Mouse (Mus musculus): ENCODE results near the gene Gfm1.

Gfm1 gene

GRCm38 (mm10) chr3:67429999-67430380, at the start of gene Gfm1:
Gfm1 (plus strand) TSS chr3:67430096.
- peak; percentile 79 to 80 for DNase-seq

- no peak for DNase-seq
Observed at GRCm38 (mm10) chr3:67429338-67429998, 428 bp upstream of the Gfm1 start.

GRCm38 (mm10) chr3:67434011-67434410, 4.1 kb downstream of the Gfm1 start:
- DNase-seq, result no peak

- DNase-seq, result no peak
Observed at GRCm38 (mm10) chr3:67447143-67447542, 17.2 kb downstream of the Gfm1 start.

- no peak for DNase-seq
Observed at GRCm38 (mm10) chr3:67449660-67450059, 19.8 kb downstream of the Gfm1 start.

- no peak for DNase-seq
Observed at GRCm38 (mm10) chr3:67450601-67451210, 20.8 kb downstream of the Gfm1 start.

- DNase-seq, result no peak
Observed at GRCm38 (mm10) chr3:67459881-67460280, 30.0 kb downstream of the Gfm1 start.

GRCm38 (mm10) chr3:67462015-67462414, 32.1 kb downstream of the Gfm1 start:
- DNase-seq, result no peak

- no peak for DNase-seq
Observed at GRCm38 (mm10) chr3:67462578-67462977, 32.7 kb downstream of the Gfm1 start.

- no peak for DNase-seq
Observed at GRCm38 (mm10) chr3:67463001-67463400, 33.1 kb downstream of the Gfm1 start.

- DNase-seq, result peak; percentile 41 to 43
Observed at GRCm38 (mm10) chr3:67463450-67464372, 33.8 kb downstream of the Gfm1 start, which contains the start of gene Lxn. Lxn (minus strand) TSS chr3:67463926.

GRCm38 (mm10) chr3:67466576-67466975, 36.7 kb downstream of the Gfm1 start:
- DNase-seq, result no peak

GRCm38 (mm10) chr3:67467281-67467680, 37.4 kb downstream of the Gfm1 start:
- DNase-seq, result no peak

- DNase-seq, result no peak
Observed at GRCm38 (mm10) chr3:67471408-67472127, 41.7 kb downstream of the Gfm1 start.

GRCm38 (mm10) chr3:67473438-67473837, 43.5 kb downstream of the Gfm1 start:
- no peak for DNase-seq

GRCm38 (mm10) chr3:67479806-67480205, 49.9 kb downstream of the Gfm1 start:
- no peak for DNase-seq

GRCm38 (mm10) chr3:67482400-67482799, 52.5 kb downstream of the Gfm1 start:
- DNase-seq, result no peak

- DNase-seq, result no peak
Observed at GRCm38 (mm10) chr3:67485233-67485632, 55.3 kb downstream of the Gfm1 start.

- DNase-seq, result no peak
Observed at GRCm38 (mm10) chr3:67490156-67490555, 60.3 kb downstream of the Gfm1 start.

GRCm38 (mm10) chr3:67492086-67492869, 62.4 kb downstream of the Gfm1 start:
- no peak for DNase-seq

- DNase-seq, result no peak
Observed at GRCm38 (mm10) chr3:67493132-67493531, 63.2 kb downstream of the Gfm1 start.

- DNase-seq, result no peak
Observed at GRCm38 (mm10) chr3:67496310-67496709, 66.4 kb downstream of the Gfm1 start.
